ENCODE assay signal across 9 mouse cellular contexts in genomic region chr11:82255601-82256000, GRCm38 (mm10). TPM values are rescaled to one million over a fixed set of nuclear protein-coding genes. Genes with fewer than 3 reads are reported as not detected.
DNase-seq lines count a peak whose midpoint lies in the region; ATAC-seq lines count a peak whose summit lies in the region.
"Had no signal": no experiment of that assay in that cellular context is flagged by ENCODE, and none has a peak within 500 bp of the region (broad histone marks: within the 10 kb centered on the region; RNA-seq: fewer than 3 reads in every experiment).

No protein-coding gene starts in this region.

- peak; percentile 53; the same call in 1 of the 2 replicates for ATAC-seq in cerebellum, adult (ENCODE audit: insufficient number of reproducible peaks, low FRiP score, low TSS enrichment)
- peak; percentile 69 for ATAC-seq in midbrain, embryonic 11.5 days (ENCODE audit: low FRiP score)
- peak; percentile 28; the same call in 1 of the 2 replicates for ATAC-seq in stomach, embryonic 14.5 days (ENCODE audit: insufficient number of reproducible peaks, insufficient read depth, low FRiP score, low read depth)

- no peaks in the 10 kb centered on the region for H3K27me3 ChIP-seq in midbrain, embryonic 11.5 days (ENCODE audit: control insufficient read depth, insufficient read depth, low read length)
- H3K27me3 ChIP-seq in stomach, embryonic 14.5 days (ENCODE audit: control insufficient read depth, insufficient read depth, low read length), result no peaks in the 10 kb centered on the region

- DNase-seq in lung, postnatal 10 days, result peak; percentile 21
- no peak for DNase-seq in lung, adult 18-20 months
- peak; percentile 6 for DNase-seq in forelimb bud, embryonic 11.5 days (ENCODE audit: low read depth, low spot score)
- peak; percentile 8 to 58 for DNase-seq in kidney, postnatal 36 days
- no peak for DNase-seq in midbrain, embryonic 11.5 days (ENCODE audit: low spot score, missing footprints)
- DNase-seq in T-cell, adult 2 months (ENCODE audit: low spot score), result no peak

- no peak overlapping the region for H3K27ac ChIP-seq in midbrain, embryonic 11.5 days (ENCODE audit: low read depth, low read length)
- H3K27ac ChIP-seq in stomach, embryonic 14.5 days (ENCODE audit: low read length), result no peak overlapping the region
- H3K27ac ChIP-seq: limb, embryonic 12.5 days had no signal

- no peaks in the 10 kb centered on the region for H3K9me3 ChIP-seq in midbrain, embryonic 11.5 days (ENCODE audit: control insufficient read depth, low read length)
- H3K9me3 ChIP-seq in stomach, embryonic 14.5 days (ENCODE audit: control insufficient read depth, low read depth, low read length), result no peaks in the 10 kb centered on the region
- H3K9me3 ChIP-seq: limb, embryonic 12.5 days had no signal

- peaks cover 7% of the 10 kb centered on the region for H3K4me1 ChIP-seq in midbrain, embryonic 11.5 days (ENCODE audit: control insufficient read depth, insufficient read depth, low read length)
- H3K4me1 ChIP-seq in stomach, embryonic 14.5 days (ENCODE audit: control insufficient read depth, insufficient read depth, low read length), result no peaks in the 10 kb centered on the region

- no peak overlapping the region for H3K9ac ChIP-seq in midbrain, embryonic 11.5 days (ENCODE audit: low read length)
- H3K9ac ChIP-seq in stomach, embryonic 14.5 days (replicated peaks; ENCODE audit: low read depth, low read length), result no peak overlapping the region
- H3K9ac ChIP-seq: limb, embryonic 12.5 days had no signal

- no peak overlapping the region for H3K4me2 ChIP-seq in midbrain, embryonic 11.5 days
- H3K4me2 ChIP-seq in stomach, embryonic 14.5 days (replicated peaks; ENCODE audit: low read depth, low read length), result no peak overlapping the region
- H3K4me2 ChIP-seq: limb, embryonic 12.5 days had no signal

- no peaks in the 10 kb centered on the region for H3K36me3 ChIP-seq in midbrain, embryonic 11.5 days (ENCODE audit: control insufficient read depth, insufficient read depth, low read length)
- no peaks in the 10 kb centered on the region for H3K36me3 ChIP-seq in stomach, embryonic 14.5 days (ENCODE audit: control insufficient read depth, insufficient read depth, low read length)
- H3K36me3 ChIP-seq: limb, embryonic 12.5 days had no signal

- no peak overlapping the region for H3K4me3 ChIP-seq in midbrain, embryonic 11.5 days (ENCODE audit: low read depth, low read length)
- H3K4me3 ChIP-seq in stomach, embryonic 14.5 days (ENCODE audit: low read depth, low read length), result no peak overlapping the region
- H3K4me3 ChIP-seq: limb, embryonic 12.5 days had no signal

- WGBS in midbrain, embryonic 11.5 days, result 45% methylated on average over 4 of the region's 4 CpGs
- 32% methylated on average over 4 of the region's 4 CpGs for WGBS in stomach, embryonic 14.5 days

RNA-seq across cellular contexts. Expression of gene Ccl1, which starts 49.9 kb away (rescaled TPM):
- polyA plus RNA-seq in midbrain, embryonic 11.5 days (2014; fragmentation: Nextera tagmentation; extraction: Ambion mirVana), result 0.29 TPM in 1 of 2 replicates, not detected in the other
- polyA plus RNA-seq in stomach, embryonic 14.5 days (2014; fragmentation: Nextera tagmentation; extraction: Ambion mirVana), result not detected in 2 replicates
- polyA plus RNA-seq: limb, embryonic 12.5 days had no signal

Comparison
In these comparisons a context has a peak if more than half of its experiments do, and no peak if none do; other contexts are left out.
1. DNase-seq: peak in lung, postnatal 10 days (single experiment), forelimb bud, embryonic 11.5 days (single experiment) and kidney, postnatal 36 days (2 of 2); none in lung, adult 18-20 months (0 of 2), midbrain, embryonic 11.5 days (single experiment) and T-cell, adult 2 months (single experiment).
2. Peak in every context shown above with its lines, with median percentiles within 50 percentile points of each other: ATAC-seq.